Mouse (Mus musculus): ENCODE data around the gene Trim59. TPM values are rescaled to one million over a fixed set of nuclear protein-coding genes. Genes with fewer than 3 reads are reported as not detected.

The Trim59 gene
- polyA plus RNA-seq, 2 experiments, result 27.4 to 84.6 TPM

DNA sequence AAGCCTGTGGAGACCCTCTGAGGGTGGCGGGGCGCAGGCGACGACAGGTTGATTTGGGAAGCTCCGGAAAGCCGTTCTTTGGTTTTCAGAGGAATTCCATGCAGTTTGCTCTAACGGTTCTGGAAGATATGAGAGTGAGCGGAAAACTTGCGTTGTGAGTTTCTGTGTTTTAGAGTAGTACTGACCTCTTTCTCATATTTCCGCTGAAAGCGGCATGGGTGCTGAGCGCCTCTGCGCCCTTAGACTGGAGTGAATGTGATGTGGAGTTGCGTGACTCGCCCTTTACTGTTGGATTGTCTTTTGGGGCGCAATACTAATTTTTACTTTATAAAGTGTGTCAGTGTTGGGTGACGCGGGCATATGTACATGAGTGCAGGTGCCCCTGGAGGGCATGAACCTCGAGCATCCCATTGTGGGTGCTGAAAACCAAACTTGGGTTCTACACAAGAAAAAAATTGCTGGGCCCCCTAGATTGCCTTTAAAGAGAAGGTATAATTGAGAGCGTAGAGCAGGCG lies 38.3 kb downstream of the Trim59 start:
- DNase-seq (ENCODE audit: low spot score), result no peak
- Histone ChIP-seq H3K9me3 (ENCODE audit: control insufficient read depth, low read length) (0 out of 2 replicates have a peak, but pooled peaks cover 3% of the 10 kb centered on the region), H3K27me3 (ENCODE audit: control insufficient read depth, insufficient read depth, low read length) (no peaks in the 10 kb centered on the region), H3K4me3 (replicated peaks; ENCODE audit: low read length) (peak overlapping the region; percentile 96), H3K9ac (ENCODE audit: low read depth, low read length, severe bottlenecking) (peak overlapping the region; percentile 82), H3K4me2 (replicated peaks; ENCODE audit: low read depth, low read length, severe bottlenecking) (peak overlapping the region; percentile 82), H3K4me1 (ENCODE audit: control insufficient read depth, insufficient read depth, low read length) (peaks cover 15% of the 10 kb centered on the region), H3K27ac (replicated peaks; ENCODE audit: low read depth, low read length) (no peak overlapping the region), H3K36me3 (ENCODE audit: control insufficient read depth, insufficient read depth, low read length) (no peaks in the 10 kb centered on the region; the same call in 1 of the 2 replicates)
- 5% methylated on average over 21 of the region's 21 CpGs for WGBS
- no peak for TF ChIP-seq POLR2A (IDR thresholded peaks at IDR 0.05; ENCODE audit: borderline replicate concordance, extremely low read depth, insufficient read depth, insufficient read length)
- no peak for ATAC-seq (ENCODE audit: low FRiP score, low read depth)

DNA sequence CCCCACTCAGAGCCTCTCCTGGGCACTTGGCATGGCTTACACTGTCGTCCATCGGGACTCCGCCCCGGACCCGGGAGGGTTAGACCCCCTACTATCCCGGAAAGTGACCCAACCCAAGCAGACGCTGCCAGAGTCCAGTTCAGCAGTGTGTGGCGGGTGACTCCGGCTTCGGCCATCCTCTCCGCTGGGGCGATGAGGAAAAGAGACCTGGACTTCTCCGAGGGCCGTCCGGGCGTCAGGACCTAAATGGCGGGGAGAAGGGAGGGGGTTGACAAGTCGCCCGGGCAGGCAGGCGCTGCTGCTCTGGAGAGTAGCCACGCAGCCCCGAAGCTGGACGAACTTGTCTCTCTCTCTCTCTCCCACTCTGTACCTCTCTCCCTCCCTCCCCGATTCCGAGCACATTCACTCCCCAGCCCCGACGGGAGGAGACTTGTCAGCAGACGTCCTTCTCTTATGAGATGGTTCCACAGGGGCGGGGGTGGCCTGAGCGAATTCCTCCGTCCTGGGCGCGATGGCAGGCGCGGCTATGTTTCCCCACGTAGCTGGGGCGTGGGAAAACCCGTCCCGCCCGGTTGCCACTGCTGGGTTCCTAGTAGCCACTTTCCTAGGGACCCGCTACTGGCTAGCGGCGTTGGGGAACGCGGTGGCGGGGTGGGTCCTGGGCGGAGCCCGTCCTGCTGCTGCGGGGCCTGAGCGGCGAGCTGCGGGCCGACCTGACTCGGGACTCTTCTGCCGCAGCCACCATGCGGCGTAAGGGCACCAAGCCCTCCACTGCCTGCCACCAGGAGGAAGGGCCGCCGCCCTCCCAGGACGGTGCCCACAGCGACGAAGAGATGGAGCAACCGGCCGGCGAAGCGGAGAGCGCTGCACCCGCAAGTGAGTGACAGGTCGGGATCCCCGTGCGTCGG lies 39.0 kb downstream of the Trim59 start:
- TF ChIP-seq POLR2A (IDR thresholded peaks at IDR 0.05; ENCODE audit: borderline replicate concordance, extremely low read depth, insufficient read depth, insufficient read length), result 0 out of 2 replicates have a peak, but pooled peaks have one; percentile 8
- ATAC-seq (ENCODE audit: low FRiP score, low read depth), result peak; percentile 4
- Histone ChIP-seq H3K27ac (replicated peaks; ENCODE audit: low read depth, low read length) (peak overlapping the region; percentile 89), H3K9ac (ENCODE audit: low read depth, low read length, severe bottlenecking) (peak overlapping the region; percentile 82), H3K4me1 (ENCODE audit: control insufficient read depth, insufficient read depth, low read length) (peaks cover 15% of the 10 kb centered on the region), H3K27me3 (ENCODE audit: control insufficient read depth, insufficient read depth, low read length) (no peaks in the 10 kb centered on the region), H3K4me2 (replicated peaks; ENCODE audit: low read depth, low read length, severe bottlenecking) (peak overlapping the region; percentile 82), H3K36me3 (ENCODE audit: control insufficient read depth, insufficient read depth, low read length) (no peaks in the 10 kb centered on the region; the same call in 1 of the 2 replicates), H3K9me3 (ENCODE audit: control insufficient read depth, low read length) (0 out of 2 replicates have a peak, but pooled peaks cover 3% of the 10 kb centered on the region), H3K4me3 (replicated peaks; ENCODE audit: low read length) (peak overlapping the region; percentile 96)
- DNase-seq (ENCODE audit: low spot score), result peak; percentile 18
- WGBS, result under 1% methylated on average over 67 of the region's 72 CpGs

DNA sequence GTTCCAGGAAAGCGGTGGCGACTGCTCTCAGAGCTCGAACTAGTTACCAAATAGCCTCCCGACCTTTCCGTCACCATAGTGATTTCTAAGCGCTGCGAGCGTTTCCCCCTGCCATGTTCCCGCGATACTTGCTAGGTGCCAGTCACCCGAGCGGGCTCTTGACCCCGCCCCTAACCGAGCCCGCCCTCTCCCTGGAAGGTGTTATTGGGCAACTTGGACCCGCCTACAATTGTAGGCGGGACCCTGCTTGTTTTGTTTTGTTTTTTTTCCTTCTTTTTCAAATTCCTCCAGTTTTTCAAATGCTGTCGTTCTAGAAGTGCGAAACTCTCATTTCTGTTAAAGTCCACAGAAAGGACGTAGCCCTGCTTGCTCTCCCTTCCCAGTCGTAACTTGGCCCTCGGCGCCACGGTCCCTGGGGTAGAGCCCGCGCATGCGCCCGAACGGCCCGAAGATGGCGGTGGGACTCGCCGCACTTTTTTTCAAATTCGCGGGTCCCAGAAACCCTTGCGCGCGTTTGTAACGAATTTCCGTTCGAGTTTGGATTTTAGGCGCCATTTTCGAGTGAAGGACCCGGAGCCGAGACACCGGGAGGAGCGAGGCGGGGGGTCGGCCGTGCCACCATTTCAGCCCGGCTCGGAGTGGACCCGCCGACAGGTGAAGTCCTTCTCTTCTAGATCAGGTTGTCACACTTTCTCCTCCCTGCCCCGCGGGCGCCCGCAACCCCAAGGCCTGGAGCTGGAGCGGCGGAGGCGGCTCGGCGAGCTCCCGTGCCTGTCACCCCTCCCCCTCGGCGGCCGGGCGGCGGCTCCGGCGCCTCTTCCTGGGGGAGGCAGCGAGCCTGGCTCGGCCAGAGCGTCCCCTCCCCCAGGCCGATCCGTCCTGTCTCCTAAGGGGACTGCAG lies 39.9 kb downstream of the Trim59 start, which contains the start of the genes Ift80 and Smc4:
Gene Ift80, minus strand, starts transcription at position 134 of the 901 bp plus-strand sequence.
Gene Smc4, plus strand, starts transcription at position 302 of the 901 bp plus-strand sequence.
- Histone ChIP-seq H3K27ac (replicated peaks; ENCODE audit: low read depth, low read length) (peak within 1 kb of the TSS; percentile 89), H3K4me3 (replicated peaks; ENCODE audit: low read length) (peak within 1 kb of the TSS; percentile 96), H3K4me2 (replicated peaks; ENCODE audit: low read depth, low read length, severe bottlenecking) (peak within 1 kb of the TSS; percentile 82), H3K27me3 (ENCODE audit: control insufficient read depth, insufficient read depth, low read length) (no peaks in the 10 kb centered on the region), H3K36me3 (ENCODE audit: control insufficient read depth, insufficient read depth, low read length) (no peaks in the 10 kb centered on the region; the same call in 1 of the 2 replicates), H3K4me1 (ENCODE audit: control insufficient read depth, insufficient read depth, low read length) (peaks cover 15% of the 10 kb centered on the region), H3K9me3 (ENCODE audit: control insufficient read depth, low read length) (0 out of 2 replicates have a peak, but pooled peaks cover 3% of the 10 kb centered on the region), H3K9ac (ENCODE audit: low read depth, low read length, severe bottlenecking) (peak within 1 kb of the TSS; percentile 82)
- under 1% methylated on average over 76 of the region's 76 CpGs for WGBS
- DNase-seq (ENCODE audit: low spot score) (peak; percentile 98), ATAC-seq (ENCODE audit: low FRiP score, low read depth) (peak; percentile 96)
- TF ChIP-seq POLR2A (IDR thresholded peaks at IDR 0.05; ENCODE audit: borderline replicate concordance, extremely low read depth, insufficient read depth, insufficient read length), result 0 out of 2 replicates have a peak, but pooled peaks have one; percentile 54

DNA sequence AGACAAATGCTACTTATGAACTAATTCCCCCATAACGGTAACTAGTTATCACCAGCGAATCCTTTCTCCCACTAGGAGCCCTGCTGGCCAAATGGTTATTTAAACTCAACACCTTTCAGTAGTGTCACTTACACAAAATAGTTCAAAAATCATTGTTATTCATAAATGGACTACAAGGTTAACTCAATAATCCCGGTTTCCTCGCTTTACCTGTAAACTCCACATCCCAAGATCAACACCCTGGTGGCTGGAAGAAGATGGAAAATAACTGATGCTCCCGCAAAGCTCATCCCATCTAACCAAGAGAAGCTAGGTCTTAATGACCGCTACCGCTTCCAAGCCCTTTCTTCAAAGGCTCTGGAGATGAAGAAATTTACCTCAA lies 40.5 kb downstream of the Trim59 start:
- WGBS, result under 1% methylated on average over 7 of the region's 7 CpGs
- Histone ChIP-seq H3K4me3 (replicated peaks; ENCODE audit: low read length) (peak overlapping the region; percentile 96), H3K36me3 (ENCODE audit: control insufficient read depth, insufficient read depth, low read length) (no peaks in the 10 kb centered on the region; the same call in 1 of the 2 replicates), H3K4me1 (ENCODE audit: control insufficient read depth, insufficient read depth, low read length) (peaks cover 15% of the 10 kb centered on the region), H3K9me3 (ENCODE audit: control insufficient read depth, low read length) (0 out of 2 replicates have a peak, but pooled peaks cover 3% of the 10 kb centered on the region), H3K9ac (ENCODE audit: low read depth, low read length, severe bottlenecking) (peak overlapping the region; percentile 82), H3K27ac (replicated peaks; ENCODE audit: low read depth, low read length) (peak overlapping the region; percentile 89), H3K27me3 (ENCODE audit: control insufficient read depth, insufficient read depth, low read length) (no peaks in the 10 kb centered on the region), H3K4me2 (replicated peaks; ENCODE audit: low read depth, low read length, severe bottlenecking) (peak overlapping the region; percentile 70)
- TF ChIP-seq POLR2A (IDR thresholded peaks at IDR 0.05; ENCODE audit: borderline replicate concordance, extremely low read depth, insufficient read depth, insufficient read length), result no peak
- DNase-seq (ENCODE audit: low spot score) (no peak), ATAC-seq (ENCODE audit: low FRiP score, low read depth) (peak; percentile 19)

All from limb, embryonic 14.5 days (tissue).